Mouse (Mus musculus): ENCODE data around the gene Cenpx. TPM values are rescaled to one million over a fixed set of nuclear protein-coding genes. Genes with fewer than 3 reads are reported as not detected.
"Not testable (repeated sequence)": the region's sequence is repeated elsewhere in the genome, so short reads cannot be mapped to it uniquely, and the experiment has no call there.

Cenpx gene
- total RNA-seq, 2 experiments from 2014 or later, result 99.2 to 151 TPM

DNA sequence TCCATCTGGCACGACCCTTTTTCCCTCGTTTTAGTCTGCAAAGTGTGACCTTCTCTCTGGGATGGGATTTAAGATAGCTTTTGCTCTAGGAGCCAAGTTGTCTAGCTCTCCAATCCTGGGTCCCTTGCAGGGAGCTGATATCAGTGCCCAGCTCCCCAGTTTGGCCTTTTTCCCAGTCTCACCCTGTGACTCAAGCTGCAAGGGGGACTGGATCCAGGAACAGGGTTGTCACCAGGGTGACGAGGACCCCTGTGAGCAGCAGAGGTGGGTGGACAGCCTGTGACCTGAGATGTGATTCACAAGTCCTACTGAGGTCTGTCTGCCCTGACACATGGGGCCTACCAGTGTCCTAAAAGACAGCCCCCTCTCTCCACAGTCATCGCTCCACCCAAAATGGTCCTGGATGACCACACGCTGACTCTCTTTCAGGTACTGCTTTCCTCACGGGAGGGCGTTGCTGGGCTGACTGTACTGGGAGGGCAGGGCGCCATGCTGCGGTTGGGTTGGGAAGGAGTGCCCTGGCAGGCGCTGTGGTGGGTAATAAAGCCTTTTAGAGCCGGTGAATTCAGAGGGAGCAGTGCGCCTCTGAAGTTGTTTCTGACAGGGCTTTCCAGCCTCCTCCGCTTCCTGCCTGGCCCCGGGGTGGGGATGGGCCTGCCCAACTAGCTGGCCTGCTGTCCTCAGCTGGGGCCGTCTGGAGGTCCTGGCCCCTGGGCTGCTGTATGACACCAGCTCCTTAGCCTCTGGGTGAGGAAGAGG, 9.7 kb downstream of the Cenpx start:
- no peak for ATAC-seq (replicated peaks; ENCODE audit: poor library complexity, severe bottlenecking)

DNA sequence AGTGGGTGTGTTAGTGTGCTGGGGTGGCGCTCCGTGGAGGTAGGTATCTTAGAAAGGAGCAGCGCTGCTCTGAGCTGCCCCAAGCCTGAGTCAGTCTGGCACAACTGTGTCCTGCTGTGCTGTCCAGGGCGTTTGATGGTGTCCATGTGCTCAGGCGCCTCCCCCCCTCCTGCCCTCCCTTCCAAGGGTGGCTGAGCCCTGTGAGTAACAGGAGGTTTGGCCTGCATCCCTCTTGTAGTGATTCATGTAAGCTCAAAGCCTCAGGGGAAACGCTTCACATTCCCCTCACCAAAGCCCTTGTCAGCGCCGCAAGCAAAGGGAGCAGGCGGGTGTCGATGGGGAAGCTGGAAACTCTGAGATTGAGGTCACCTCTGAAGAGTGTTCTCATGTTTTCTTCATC, 15.8 kb downstream of the Cenpx start:
- no peak for ATAC-seq (replicated peaks; ENCODE audit: poor library complexity, severe bottlenecking)

DNA sequence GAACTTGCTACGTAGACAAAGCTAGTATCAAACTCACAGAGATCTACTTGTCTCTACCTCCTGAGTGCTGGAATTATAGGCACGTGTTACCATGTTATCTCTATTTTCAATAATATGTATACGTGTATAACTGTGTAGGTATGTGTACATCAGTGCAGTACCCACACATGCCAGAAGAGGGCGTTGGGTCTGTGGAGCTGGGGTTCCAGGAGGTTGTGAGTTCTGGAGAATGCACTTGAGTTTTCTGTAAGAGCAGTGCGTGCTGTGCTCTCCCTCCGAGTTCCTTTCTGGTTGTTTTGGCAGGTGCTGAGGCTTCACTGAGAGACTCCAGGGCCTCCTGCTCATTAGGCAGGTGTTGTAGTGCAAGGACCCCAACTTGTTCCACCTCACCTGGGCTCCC, 17.0 kb downstream of the Cenpx start:
- no peak for ATAC-seq (replicated peaks; ENCODE audit: poor library complexity, severe bottlenecking)

DNA sequence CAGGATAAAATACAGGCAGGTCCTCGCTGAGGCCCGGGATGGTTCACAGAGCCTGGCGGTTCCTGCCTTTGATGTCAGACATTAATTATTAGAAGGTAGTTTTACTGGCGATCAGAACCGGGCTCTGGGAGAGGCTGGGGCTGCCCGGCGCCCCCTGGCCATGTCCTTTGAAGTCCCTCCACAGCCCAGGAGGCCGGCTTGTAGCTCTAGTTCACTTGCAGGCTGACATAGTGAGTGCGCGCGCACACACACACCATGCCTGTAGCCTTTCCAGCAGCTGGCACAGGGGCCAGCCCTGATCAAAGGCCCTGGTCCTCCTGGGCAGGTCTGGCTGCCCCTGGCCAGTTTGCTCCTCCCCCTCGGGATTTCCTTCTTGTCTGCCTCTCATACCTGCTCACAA, 17.9 kb downstream of the Cenpx start:
- no peak for ATAC-seq (replicated peaks; ENCODE audit: poor library complexity, severe bottlenecking)

DNA sequence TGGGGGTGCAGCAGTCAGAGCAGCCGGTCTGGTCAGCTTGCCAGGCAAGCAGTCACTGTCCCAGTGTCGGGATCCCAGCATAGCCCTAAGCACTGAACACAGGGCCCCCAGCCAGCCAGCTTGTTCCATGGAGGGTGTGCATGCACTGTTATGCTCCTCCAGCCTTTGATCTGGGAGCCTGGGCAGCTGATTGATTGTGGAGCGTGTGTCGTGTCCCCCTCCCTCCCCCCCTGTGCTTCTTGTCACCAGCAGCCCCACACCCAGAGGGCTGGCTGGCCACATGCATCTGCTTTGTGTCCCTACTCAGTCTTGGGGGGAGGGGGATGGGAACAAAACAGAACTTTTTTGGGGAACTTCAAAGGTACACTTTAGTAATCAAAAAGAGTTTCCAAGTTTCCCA, 18.4 kb downstream of the Cenpx start:
- ATAC-seq (replicated peaks; ENCODE audit: poor library complexity, severe bottlenecking), result no peak

DNA sequence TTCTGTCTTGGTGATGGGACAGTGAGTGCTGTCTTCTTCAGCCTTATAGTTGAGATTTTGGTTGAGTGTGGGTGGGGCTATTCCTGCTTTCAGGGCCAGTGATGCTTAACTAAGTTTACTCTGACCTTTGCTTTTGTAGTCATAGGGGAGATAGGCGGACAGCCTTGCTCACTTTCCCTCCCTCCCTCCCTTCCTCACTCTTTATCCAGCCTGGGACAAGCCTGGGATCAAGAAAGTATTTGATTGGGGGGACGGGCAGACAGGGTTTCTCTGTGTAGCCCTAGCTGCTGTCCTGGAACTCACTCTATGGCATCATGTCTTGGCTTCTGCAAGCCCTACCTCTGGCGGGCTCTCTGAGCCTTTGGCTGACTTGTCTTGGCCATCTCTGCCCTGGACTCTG, 20.1 kb downstream of the Cenpx start:
- no peak for ATAC-seq (replicated peaks; ENCODE audit: poor library complexity, severe bottlenecking)

DNA sequence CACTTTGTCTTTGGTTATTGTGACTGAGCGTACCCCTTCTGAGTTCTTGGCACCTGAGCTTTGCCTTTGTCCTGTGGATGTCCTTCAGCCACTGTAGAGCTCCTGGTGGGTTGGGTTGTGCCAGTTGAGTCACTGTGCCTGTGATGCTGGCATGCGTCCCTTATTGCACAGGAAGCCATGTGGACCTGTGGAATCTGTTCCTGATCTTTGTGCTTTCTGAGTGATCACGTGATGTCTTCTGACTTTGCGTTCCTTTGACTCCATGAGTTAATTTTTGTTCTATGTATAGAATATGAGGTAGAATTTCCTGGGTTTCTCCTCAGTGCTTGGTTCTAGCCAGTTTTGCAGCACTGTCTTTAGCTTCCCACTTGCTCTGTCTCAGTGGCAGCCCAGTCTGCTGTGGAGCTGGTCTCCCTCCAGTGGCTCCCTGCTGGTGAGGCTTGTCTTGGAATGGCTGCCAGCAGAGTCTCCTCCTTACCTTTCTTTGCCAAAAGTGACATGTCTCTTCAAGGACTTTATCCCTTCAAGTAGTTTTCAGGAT, 21.0 kb downstream of the Cenpx start:
- ATAC-seq (replicated peaks; ENCODE audit: poor library complexity, severe bottlenecking), result no peak

DNA sequence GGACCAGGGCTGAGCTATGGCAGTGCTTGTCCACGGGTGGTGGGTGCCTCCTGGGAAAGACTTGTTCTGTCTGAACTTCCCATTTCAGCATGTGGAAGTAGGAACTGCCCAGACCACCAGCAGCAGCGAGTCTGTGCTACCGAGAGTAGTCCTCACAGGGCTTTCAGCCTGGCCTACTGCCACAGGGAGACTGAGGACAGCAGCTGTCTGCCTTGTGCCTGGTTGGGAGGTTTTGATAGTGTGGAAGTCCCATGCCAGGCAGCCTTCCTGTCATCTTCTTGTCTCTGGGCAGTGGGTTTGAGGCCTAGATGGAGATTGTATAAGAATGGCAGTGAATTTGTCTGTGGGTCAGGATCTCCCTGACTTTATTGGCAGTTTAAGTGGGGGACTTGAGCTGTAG, 24.2 kb downstream of the Cenpx start:
- no peak for ATAC-seq (replicated peaks; ENCODE audit: poor library complexity, severe bottlenecking)

DNA sequence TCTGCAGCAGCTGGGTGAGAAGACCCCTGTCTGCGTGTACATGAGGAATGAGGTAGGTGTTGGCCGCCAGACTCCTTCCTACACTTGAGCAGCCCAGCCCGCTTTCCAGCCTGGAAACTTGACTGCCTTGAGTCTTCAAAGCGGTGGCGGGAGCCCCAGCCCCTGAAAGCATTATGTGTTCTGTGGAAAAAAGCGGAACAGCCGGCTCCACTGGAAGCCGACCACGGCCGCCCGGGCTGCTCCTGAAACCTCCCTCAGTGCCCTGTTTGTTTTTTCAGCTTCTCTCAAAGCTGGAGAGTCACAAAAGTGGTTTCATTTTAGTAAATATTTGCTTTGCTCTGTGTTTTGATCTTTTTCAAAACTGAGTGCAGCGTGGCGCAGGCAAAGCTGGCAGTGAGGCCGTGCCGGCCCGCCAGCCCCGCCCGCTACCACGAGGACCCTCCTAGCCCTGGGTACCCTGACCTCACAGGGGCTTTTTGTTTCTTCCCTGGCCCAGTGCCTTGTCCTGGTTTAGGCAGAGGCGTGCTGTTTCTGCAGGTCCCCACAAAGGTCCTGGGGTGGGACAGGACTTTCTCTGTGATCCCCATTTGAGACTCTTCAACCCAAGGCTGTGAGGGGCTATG, 26.8 kb downstream of the Cenpx start:
- ATAC-seq (replicated peaks; ENCODE audit: poor library complexity, severe bottlenecking), result no peak

DNA sequence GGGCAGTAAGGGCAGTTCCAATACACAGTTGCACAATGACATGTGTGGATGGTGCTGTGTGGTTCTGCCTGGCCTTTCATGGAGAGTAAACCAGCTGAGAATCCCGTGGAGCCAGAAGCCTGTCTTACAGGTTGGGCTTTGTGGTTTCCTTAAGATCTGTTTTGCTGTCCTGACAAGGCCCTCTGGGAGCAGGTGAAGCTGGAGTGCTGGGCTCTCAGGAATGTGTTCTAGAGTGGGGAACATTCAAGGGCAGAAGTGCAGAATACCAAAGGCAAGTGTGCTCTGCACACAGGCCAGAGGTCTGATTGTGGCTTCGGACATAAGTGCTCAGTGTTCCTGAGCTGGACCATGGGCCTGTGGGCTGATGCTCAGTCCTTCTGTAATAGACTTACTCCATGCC, 28.9 kb downstream of the Cenpx start:
- ATAC-seq (replicated peaks; ENCODE audit: poor library complexity, severe bottlenecking), result no peak

DNA sequence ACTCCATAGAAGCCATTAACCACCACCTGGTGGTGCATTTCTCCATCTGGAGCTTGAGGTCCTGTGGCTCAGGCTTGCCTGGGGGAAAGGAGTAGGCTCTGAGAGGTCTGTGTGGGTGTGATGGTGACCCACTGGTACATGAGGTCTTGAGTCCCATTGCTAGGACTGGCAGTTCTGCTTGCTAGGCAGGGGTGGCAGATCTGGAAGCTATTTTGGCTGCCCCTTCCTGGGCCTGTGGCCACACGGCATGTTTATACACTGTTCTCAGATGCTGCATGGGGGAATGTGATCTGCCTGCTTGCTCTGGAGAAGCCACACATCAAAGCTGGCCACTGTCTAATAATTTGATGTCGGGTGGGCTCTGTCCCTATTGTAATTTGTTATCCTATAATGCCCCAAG, 29.5 kb downstream of the Cenpx start:
- ATAC-seq (replicated peaks; ENCODE audit: poor library complexity, severe bottlenecking), result no peak

DNA sequence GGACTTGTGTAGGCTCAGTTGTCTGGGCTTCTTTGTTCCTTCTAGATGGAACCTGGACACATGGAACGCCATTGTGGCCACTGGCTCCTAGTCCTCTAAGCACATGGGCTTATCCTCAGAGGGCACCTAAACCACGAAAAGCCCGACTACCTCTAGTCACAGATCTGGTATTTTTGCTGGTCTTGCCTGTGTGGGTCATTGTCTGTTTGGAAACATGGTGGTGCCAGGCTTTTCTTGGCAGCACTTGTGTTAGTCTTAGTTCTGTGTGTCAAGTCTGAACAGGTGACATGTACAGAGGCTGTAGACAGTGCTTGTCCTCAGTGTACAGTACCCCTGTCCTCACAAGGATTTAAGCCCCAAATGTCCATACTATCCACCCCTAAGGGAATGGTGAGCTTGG, 30.0 kb downstream of the Cenpx start:
- no peak for ATAC-seq (replicated peaks; ENCODE audit: poor library complexity, severe bottlenecking)

DNA sequence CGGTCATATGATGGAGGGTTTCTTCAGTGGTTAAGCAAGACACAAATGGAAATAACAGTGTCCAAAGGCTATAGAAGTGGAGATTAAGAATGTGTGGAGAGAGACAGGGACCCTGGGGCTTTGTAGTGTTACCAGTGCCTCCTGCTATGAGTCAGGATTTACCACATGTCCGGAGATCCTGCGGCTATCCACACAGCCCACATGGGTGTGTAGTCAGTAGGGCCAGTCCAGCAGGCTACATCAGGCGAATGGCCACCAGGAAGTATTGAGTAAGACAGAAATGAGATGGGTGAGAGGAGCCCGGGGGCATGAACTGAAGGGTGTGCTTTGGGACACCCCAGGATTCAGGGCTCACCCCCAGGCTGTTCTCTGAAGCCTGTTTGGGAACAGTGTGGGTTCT, 30.9 kb downstream of the Cenpx start:
- ATAC-seq (replicated peaks; ENCODE audit: poor library complexity, severe bottlenecking), result no peak

DNA sequence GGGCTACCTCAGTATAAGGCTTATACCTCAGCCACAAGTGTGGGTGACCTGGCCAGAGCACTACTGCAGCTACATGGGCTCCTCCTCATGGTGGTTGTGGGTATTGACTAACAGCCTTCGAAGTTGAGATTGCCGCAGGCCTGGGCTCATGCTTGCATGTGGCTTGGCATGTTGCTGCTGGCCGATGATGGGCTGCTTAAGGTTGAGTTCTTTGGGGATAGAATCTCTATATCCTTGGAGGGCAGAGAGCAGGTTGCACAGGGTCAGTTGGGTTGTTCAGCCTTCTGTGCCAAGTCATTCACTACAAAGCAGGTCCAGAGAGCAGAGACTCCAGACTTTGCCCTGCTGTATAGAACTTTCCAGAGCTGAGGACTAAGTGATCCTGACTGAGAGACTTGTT, 33.6 kb downstream of the Cenpx start:
- peak; percentile 66 for ATAC-seq (replicated peaks; ENCODE audit: poor library complexity, severe bottlenecking)

DNA sequence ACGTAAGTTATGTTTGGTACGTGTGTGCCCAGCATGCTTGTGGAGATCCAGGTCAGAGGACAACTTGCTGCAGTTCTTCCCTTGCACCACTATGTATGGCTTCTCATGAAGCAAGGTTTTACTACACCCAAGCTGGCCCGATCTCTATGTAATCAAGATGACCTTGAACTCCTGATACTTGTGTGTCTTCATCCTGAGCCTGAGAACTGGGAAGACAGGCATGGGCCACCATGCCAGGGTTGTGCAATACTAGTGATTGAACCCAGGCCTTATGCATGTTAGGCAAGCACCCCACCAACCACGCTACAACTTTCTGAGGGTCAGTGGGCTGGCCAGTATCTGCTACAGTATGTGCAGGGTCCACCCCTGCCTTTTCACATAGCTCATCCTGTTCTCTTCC, 36.6 kb downstream of the Cenpx start:
- ATAC-seq (replicated peaks; ENCODE audit: poor library complexity, severe bottlenecking), result no peak

DNA sequence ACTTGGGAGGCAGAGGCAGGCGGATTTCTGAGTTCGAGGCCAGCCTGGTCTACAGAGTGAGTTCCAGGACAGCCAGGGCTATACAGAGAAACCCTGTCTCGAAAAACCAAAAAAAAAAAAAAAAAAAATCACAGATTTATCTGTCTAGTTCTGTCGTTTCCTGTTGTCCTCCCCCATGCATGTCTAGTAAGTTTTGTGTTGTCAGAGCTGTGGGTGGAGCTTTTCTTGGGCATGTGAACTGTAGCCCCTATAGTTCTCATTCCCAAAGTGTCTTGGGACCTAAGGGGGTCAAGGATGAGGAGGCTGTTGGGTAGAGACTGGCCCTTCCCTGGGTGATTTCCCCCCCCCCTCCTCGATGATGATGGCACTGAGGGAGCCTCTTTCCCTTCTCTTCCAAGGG, 37.7 kb downstream of the Cenpx start:
- not testable (repeated sequence) for ATAC-seq (replicated peaks; ENCODE audit: poor library complexity, severe bottlenecking)

DNA sequence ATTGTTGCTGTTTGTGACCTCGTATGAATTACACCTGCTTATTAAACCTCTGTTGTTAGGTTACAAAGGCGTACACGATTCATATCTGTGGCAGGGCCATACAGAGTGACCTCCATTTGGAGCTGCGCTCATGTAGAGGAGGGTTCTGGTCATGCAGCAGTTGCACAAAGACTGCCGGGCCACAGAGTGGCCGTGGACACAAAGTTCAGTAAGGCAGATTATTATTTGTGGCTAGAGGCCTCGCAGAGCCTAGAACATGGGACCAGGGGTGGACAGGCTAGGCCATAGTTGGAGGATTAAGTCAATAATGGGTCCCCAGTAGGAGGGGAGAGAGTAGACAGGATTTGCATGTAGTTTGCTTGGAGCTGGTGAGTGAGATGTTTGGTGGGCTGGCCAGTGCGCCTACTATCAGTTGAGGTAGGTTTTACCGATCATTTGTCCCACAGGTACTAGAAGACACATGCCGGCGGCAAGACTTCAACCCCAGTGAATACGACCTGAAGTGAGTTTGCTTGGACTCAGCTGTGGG, 39.9 kb downstream of the Cenpx start:
- ATAC-seq (replicated peaks; ENCODE audit: poor library complexity, severe bottlenecking), result peak; percentile 4; the same call in 1 of the 2 replicates

DNA sequence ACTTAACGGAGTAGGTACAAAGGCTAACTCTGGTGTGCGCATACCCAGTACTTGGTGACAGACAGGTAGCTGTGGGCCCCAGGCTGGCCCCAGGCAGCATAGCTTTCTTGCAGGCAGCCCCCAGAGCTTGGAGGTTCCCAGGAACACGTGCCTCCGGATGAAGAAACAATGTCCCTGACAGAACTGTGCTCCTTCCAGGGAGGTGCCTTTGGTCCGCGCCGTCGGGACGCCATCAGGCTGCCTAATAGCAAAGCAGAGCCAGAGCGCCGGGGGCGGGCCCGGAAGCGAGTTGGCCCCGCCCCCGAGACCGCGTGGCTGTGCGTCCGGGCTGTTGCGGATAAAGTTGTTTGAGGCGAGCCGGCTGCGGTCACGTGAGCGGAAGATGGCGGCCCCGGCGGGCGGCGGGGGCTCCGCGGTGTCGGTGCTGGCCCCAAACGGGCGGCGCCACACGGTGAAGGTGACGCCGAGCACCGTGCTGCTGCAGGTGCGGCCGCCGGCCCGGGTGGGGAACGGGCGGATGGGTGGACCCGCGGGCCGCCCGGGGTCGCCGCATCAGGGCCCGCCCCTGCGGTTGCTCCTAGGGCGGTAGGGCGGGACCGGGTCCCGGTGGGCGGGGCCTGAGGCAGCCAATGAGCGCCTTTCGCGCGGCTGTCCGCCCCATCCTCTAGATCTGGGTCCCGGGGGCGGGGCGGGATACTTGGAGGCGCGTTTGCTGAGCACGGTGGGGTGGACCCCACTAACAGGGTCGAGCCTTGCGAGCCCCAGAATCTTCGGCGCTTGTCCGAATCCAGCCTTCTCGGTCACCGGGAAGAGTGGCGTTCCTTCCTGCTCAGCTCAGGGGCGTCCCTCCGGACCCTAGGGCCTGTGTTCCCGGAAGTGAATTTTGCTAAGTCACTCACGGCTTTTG, 40.6 kb downstream of the Cenpx start, which contains the start of gene Aspscr1:
TSS of gene Aspscr1 (plus strand) at position 287 of the 907 bp plus-strand sequence.
- ATAC-seq (replicated peaks; ENCODE audit: poor library complexity, severe bottlenecking), result peak; percentile 93

DNA sequence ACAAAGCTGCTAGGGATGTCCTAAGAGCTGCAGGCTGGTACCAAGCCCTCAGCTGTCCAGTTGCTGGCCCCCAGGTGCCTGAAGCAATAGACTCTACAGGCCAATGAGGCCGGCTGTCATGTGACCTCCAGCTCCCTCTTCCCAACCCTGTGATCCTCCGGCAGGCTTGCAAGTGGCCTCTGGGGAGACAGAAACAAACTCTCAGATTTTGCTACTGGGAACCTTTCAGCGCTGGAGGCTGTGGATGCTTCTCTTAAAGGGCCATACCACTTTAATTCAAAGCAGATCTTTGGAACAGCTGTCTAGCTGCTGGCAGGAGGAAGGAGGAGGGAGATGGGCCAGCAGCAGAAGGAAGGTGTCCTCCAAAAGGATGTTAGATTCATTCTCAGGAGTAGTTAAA, 46.9 kb downstream of the Cenpx start:
- no peak for ATAC-seq (replicated peaks; ENCODE audit: poor library complexity, severe bottlenecking)

DNA sequence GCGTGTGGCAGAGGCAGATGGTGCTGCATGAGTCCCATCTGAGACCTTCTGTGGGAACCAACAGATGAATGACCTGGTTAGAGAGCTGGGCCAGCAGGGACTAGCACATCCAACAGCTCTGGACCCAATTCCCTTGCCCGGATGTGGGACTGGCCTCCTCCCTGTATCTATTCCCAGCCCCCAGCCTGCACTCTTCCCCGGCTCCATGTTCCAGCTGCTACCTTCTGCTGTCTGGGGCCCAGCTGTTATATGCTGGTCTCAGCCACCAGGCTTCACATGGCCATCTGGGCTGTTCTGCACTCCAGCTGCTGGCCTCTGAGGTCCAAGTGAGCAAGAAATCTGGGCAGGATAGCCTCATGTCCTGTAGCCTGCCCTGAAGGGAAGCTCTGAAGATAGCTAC, 48.1 kb downstream of the Cenpx start:
- ATAC-seq (replicated peaks; ENCODE audit: poor library complexity, severe bottlenecking), result no peak

DNA sequence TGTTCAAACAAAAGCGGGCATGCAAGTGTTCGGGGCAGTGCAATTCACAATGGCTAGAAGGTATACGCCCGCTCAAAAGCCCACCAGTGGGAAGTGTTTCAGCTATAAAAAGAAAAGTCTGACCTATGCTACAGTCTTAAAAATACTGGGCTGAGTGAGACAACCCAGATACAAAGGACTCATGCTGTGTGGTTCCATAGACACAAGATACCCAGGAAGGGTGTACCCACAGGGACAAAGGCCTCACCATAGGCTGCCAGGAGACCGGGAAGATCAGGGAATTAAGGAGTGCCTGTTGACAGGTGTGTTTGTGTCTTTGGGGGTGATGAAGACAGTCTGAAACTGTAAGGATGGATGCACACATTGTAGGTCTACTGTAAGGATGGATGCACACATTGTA, 49.8 kb downstream of the Cenpx start:
- no peak for ATAC-seq (replicated peaks; ENCODE audit: poor library complexity, severe bottlenecking)
